Mouse (Mus musculus) kidney, adult 2 months (tissue): ENCODE measurements around the gene Fbxo6. TPM values are rescaled to one million over a fixed set of nuclear protein-coding genes. Genes with fewer than 3 reads are reported as not detected.

Experiments used
- DNase-seq: peaks from one replicate; pipeline ENCODE4 v3.0.0; 2021
- H3K27ac ChIP-seq: fragments of 200-500 bp; 2 replicates; pipeline ENCODE4 v1.5.1; 2012; ENCODE audit warnings: low read depth, low read length, control low read depth, inconsistent platforms; ENCODE audit not compliant: insufficient read depth
- H3K27me3 ChIP-seq: fragments of 200-500 bp; replicated peaks from 2 replicates; pipeline ENCODE4 v1.6.1; 2012; ENCODE audit warnings: mild to moderate bottlenecking, moderate library complexity, low read length, inconsistent platforms; ENCODE audit not compliant: control insufficient read depth, insufficient read depth
- H3K36me3 ChIP-seq: fragments of 200-500 bp; 2 replicates; pipeline ENCODE4 v1.6.1; 2012; ENCODE audit warnings: mild to moderate bottlenecking, moderate library complexity, low read length, inconsistent platforms; ENCODE audit not compliant: control insufficient read depth, insufficient read depth
- H3K4me1 ChIP-seq: fragments of 200-500 bp; 2 replicates; pipeline ENCODE4 v1.6.1; 2011; ENCODE audit warnings: low read length; ENCODE audit not compliant: control insufficient read depth, insufficient read depth
- H3K4me3 ChIP-seq: fragments of 200-500 bp; 2 replicates; pipeline ENCODE4 v1.5.1; 2011; ENCODE audit warnings: mild to moderate bottlenecking, low read depth, low read length, control low read depth; ENCODE audit not compliant: insufficient read depth
- CTCF ChIP-seq: fragments of 200-500 bp; conservative IDR thresholded peaks from 2 replicates; pipeline ENCODE4 v1.5.1; 2011; ENCODE audit warnings: low read depth, mild to moderate bottlenecking, control low read depth, low read length, moderate library complexity, mixed read lengths; ENCODE audit not compliant: insufficient read depth, insufficient read length
- POLR2A ChIP-seq: fragments of 200-500 bp; IDR thresholded peaks from one replicate; pipeline ENCODE4 v1.6.1; 2011; ENCODE audit warnings: low read depth, low read length, control low read depth
- WGBS: fragments of 180-500 bp; shearing (Covaris S2); methylation state at CpG from one replicate; pipeline ENCODE4 v1.1.7; 2018; 5-methylcytosine and 5-hydroxymethylcytosine counted together
- polyA plus RNA-seq: library from polyadenylated mRNA; depleted of rRNA; stranded (reverse); fragments of >200 nt; gene quantifications from 2 replicates; pipeline ENCODE4 v1.2.3, GENCODE M21; 2012

Fbxo6 gene
- polyA plus RNA-seq, 1 experiment, result 58.2 TPM

DNA sequence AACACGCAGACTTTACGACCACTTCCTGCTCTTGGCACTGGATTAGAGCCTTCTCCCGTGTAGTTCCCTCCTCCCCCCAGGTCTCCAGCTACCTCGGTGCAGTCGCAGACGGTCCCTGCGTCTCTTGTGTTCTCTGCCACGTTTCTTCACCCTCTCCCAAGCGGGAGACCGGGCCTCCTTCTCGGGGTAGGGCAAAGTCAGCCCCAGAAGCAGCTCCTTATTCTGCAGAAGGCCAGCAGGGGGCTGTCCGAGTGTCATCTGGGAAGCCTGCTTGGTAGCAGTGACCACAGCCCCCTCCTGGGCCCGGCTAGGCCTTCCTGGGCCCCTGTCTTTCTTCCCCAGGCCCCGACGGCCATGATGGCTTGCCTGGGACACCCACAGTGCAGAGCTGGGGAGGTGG lies 36.5 kb downstream of the Fbxo6 start:
- WGBS, result 2% methylated on average over 15 of the region's 15 CpGs
- Histone ChIP-seq H3K4me1 (no peaks in the 10 kb centered on the region), H3K27me3 (no peaks in the 10 kb centered on the region), H3K4me3 (no peak overlapping the region), H3K36me3 (no peaks in the 10 kb centered on the region), H3K27ac (no peak overlapping the region)
- DNase-seq, result peak; percentile 62
- TF ChIP-seq POLR2A (no peak), CTCF (peak; percentile 45)

DNA sequence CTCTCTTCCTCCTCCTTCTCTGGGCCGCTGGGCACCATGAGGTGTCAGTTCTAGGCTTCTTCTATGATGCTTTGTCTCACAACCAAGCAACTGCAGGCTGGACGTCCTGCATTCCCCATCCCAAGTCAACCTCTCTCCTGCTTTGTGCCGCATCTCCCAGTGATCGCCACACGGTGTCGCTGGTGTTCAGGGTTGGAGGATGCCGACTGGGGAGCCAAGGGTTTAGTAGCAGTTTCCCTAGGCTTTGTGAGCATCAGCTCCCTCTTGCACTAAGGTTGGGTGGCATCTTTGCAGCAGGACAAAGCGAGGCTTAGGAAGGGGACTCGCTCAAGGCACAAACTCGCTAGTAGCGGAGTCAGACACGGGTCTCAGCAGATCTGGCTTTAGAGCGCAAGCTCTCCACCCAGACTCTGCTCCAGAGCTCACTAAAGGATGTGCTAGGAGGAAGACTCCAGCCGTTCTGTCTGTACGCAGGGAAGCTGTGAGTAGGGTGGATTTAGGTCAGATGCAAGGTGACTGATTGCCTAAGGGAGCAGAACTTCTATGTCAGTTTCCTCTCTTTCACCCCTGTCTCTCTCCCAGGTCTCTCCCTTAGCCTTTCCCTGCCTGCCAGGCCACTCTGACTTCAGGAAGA lies 37.1 kb downstream of the Fbxo6 start:
- DNase-seq, result peak; percentile 85
- no peak overlapping the region for H3K27ac ChIP-seq
- no peak overlapping the region for H3K4me3 ChIP-seq
- no peaks in the 10 kb centered on the region for H3K36me3 ChIP-seq
- TF ChIP-seq CTCF, result peak; percentile 100
- no peak for TF ChIP-seq POLR2A
- H3K4me1 ChIP-seq, result no peaks in the 10 kb centered on the region
- 5% methylated on average over 15 of the region's 15 CpGs for WGBS
- H3K27me3 ChIP-seq, result no peaks in the 10 kb centered on the region

DNA sequence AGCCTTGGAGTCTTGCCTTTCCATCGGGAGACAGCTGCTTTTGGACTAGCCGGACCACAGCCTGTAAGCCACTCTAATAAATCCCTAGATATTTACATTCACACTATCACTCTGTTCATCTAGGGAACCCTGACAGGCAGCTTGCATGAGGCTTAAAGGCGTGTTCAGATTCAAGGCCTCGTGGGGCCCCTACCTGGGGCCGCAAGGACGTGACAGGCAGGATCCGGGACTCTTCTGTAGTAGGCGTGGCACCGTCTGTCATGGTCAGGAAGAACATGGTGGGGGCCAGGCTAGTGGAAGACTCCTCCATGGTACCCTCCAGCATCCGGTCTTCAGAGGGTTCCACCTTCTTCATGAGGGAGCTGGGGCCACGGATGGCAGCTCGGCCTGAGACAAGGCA lies 39.4 kb downstream of the Fbxo6 start:
- 84% methylated on average over 12 of the region's 12 CpGs for WGBS
- H3K36me3 ChIP-seq, result no peaks in the 10 kb centered on the region

DNA sequence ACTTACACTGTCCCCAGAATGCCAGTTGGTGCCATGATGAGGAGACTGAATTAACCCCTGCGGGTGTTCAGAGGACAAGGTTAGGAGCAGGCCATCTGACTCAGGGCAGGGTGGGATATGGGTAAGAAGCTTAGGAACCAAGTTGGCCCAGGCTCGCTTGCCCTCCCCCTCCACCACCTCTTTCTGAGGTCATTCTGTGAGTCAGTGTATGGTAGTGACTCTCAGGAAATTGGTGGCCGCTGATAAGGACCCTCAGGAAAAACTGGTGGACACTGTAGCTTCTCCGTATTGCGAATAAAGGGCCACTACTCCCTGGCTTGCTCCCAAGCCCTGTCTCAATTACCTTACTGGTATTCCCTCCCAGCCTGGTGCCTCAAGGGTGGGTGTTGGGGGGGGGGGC lies 42.7 kb downstream of the Fbxo6 start:
- Histone ChIP-seq H3K4me1 (no peaks in the 10 kb centered on the region), H3K27ac (no peak overlapping the region), H3K4me3 (no peak overlapping the region), H3K27me3 (no peaks in the 10 kb centered on the region), H3K36me3 (no peaks in the 10 kb centered on the region)
- WGBS, result 72% methylated on average over 5 of the region's 5 CpGs
- no peak for DNase-seq
- no peak for TF ChIP-seq POLR2A
- TF ChIP-seq CTCF, result no peak

More for the DNA sequence above, 39.4 kb downstream of the Fbxo6 start:
- DNase-seq, result no peak
- Histone ChIP-seq H3K27me3 (no peaks in the 10 kb centered on the region), H3K4me1 (no peaks in the 10 kb centered on the region), H3K27ac (no peak overlapping the region), H3K4me3 (no peak overlapping the region)
- TF ChIP-seq POLR2A, result no peak
- TF ChIP-seq CTCF, result no peak

DNA sequence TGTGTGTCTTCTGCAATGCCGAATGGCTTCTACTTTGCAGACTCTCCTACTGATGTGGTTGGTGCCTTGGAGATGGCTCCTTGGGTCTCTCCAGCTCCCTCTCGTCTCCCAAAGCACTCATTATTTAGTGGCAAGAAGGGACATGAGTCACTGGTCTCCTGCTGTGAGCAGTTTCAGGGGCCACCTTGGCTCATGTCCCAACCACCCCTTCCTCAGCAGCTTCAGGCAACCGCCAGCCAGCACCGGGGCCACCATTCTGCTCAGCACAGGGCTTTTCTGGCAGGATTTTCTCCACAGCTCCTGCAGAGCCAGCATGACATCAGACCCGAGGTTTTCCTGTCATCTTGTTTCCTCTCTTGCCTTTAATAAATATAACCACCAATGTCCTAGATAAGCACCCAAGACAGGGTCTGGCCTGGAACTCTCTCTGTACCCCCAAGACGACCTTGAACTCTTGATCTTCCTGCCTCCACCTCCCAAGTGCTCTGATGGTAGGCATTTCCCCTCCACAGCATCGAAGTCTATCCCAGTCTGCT lies 43.3 kb downstream of the Fbxo6 start:
- WGBS, result 50% methylated on average over 7 of the region's 7 CpGs

DNA sequence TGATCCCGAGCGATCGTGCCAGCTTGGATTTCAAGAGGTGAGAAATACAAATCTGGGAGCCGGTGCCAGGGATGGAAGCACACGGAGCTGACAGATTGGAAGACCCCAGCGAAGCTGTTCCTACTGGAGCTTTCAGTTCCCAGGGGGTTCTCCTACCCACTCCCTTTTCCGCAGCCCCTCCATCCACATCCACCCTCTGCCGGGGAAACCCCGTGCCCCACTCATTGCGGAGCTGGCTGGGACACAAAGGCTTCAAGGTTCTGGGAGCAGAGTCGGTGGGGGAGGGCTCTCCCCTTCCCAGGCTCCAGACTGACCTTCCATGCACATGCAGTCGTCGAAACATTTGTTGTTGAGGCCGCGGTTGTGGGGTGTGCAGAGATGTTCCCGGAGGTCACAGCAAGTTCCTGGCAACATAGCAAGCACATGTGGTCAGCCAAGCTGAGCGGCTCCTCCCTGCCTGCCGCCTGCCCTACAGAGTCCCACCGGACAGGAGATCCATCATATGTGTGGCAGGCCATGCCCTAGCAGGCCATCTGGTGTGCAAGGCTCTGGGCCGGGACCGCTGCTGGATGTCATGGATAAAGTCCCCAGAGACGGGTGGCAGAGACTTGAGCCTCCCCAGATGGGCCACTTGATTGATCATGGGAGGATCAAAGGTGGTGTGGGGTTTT lies 44.2 kb downstream of the Fbxo6 start:
- no peaks in the 10 kb centered on the region for H3K27me3 ChIP-seq
- TF ChIP-seq POLR2A (no peak), CTCF (no peak)
- WGBS, result 13% methylated on average over 22 of the region's 22 CpGs
- no peaks in the 10 kb centered on the region for H3K36me3 ChIP-seq
- H3K27ac ChIP-seq, result no peak overlapping the region
- DNase-seq, result peak; percentile 24
- no peak overlapping the region for H3K4me3 ChIP-seq
- no peaks in the 10 kb centered on the region for H3K4me1 ChIP-seq

More for the DNA sequence above, 43.3 kb downstream of the Fbxo6 start:
- DNase-seq, result peak; percentile 6
- Histone ChIP-seq H3K27ac (no peak overlapping the region), H3K4me1 (no peaks in the 10 kb centered on the region), H3K36me3 (no peaks in the 10 kb centered on the region), H3K4me3 (no peak overlapping the region), H3K27me3 (no peaks in the 10 kb centered on the region)
- TF ChIP-seq POLR2A (no peak), CTCF (no peak)

DNA sequence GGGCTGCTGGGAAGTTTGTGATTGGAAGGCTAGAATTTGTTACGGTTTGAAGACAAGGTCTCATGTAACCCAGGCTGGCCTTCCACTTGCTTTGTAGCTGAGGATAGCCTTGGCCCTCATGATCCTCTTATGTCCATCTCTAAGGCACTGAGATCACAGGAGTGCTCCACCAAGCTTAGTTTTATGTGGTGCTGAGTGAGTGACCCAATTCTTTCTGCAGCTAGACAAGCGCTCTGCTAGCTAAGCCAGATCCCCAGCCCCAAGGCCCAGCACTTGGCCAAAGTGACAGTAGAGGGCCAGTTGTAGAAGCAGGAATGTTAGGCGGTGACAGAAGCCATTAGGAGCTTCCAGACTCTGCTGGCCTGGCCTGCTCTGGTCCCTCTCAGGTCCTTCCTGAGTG lies 47.8 kb downstream of the Fbxo6 start:
- Histone ChIP-seq H3K4me1 (no peaks in the 10 kb centered on the region), H3K27me3 (no peaks in the 10 kb centered on the region), H3K27ac (no peak overlapping the region), H3K36me3 (no peaks in the 10 kb centered on the region), H3K4me3 (no peak overlapping the region)
- WGBS, result 93% methylated on average over 3 of the region's 3 CpGs
- no peak for TF ChIP-seq POLR2A
- no peak for TF ChIP-seq CTCF
- DNase-seq, result no peak
